Mouse (Mus musculus): ENCODE data around the gene Pcdh15.
A peak's percentile ranks its signal among the peaks of the same experiment; 100 is the strongest.

Pcdh15 gene

GRCm38 (mm10) chr10:74123421-74123820 lies 1024.3 kb downstream of the Pcdh15 start:
- Histone ChIP-seq H3K36me3 (ENCODE audit: insufficient read depth, low read length) (no peaks in the 10 kb centered on the region), H3K27me3 (ENCODE audit: insufficient read depth, low read length) (no peaks in the 10 kb centered on the region), H3K4me3 (replicated peaks; ENCODE audit: low read length) (no peak overlapping the region), H3K4me1 (replicated peaks; ENCODE audit: low read depth, low read length) (no peaks in the 10 kb centered on the region), H3K9me3 (ENCODE audit: low read length) (peaks cover 20% of the 10 kb centered on the region)
- TF ChIP-seq CTCF (conservative IDR thresholded peaks at IDR 0.05; ENCODE audit: low read length) (no peak), NANOG (IDR thresholded peaks at IDR 0.05; ENCODE audit: borderline replicate concordance, low read length) (no peak)

GRCm38 (mm10) chr10:74129192-74129591 lies 1030.0 kb downstream of the Pcdh15 start:
- Histone ChIP-seq H3K36me3 (ENCODE audit: insufficient read depth, low read length) (no peaks in the 10 kb centered on the region), H3K4me1 (replicated peaks; ENCODE audit: low read depth, low read length) (no peaks in the 10 kb centered on the region), H3K9me3 (ENCODE audit: low read length) (no peaks in the 10 kb centered on the region), H3K4me3 (replicated peaks; ENCODE audit: low read length) (no peak overlapping the region), H3K27me3 (ENCODE audit: insufficient read depth, low read length) (no peaks in the 10 kb centered on the region)
- TF ChIP-seq CTCF (conservative IDR thresholded peaks at IDR 0.05; ENCODE audit: low read length) (no peak), NANOG (IDR thresholded peaks at IDR 0.05; ENCODE audit: borderline replicate concordance, low read length) (no peak)

- no peaks in the 10 kb centered on the region for H3K4me1 ChIP-seq (replicated peaks; ENCODE audit: low read depth, low read length)
- no peak overlapping the region for H3K4me3 ChIP-seq (replicated peaks; ENCODE audit: low read length)
- no peaks in the 10 kb centered on the region for H3K9me3 ChIP-seq (ENCODE audit: low read length)
- TF ChIP-seq CTCF (conservative IDR thresholded peaks at IDR 0.05; ENCODE audit: low read length) (no peak), POU5F1 (IDR thresholded peaks at IDR 0.05; ENCODE audit: borderline replicate concordance, low read length) (no peak), NANOG (IDR thresholded peaks at IDR 0.05; ENCODE audit: borderline replicate concordance, low read length) (no peak)
- H3K36me3 ChIP-seq (ENCODE audit: insufficient read depth, low read length), result no peaks in the 10 kb centered on the region
- no peaks in the 10 kb centered on the region for H3K27me3 ChIP-seq (ENCODE audit: insufficient read depth, low read length)
Measured at GRCm38 (mm10) chr10:74129665-74130064, 1030.5 kb downstream of the Pcdh15 start.

- Histone ChIP-seq H3K36me3 (ENCODE audit: insufficient read depth, low read length) (no peaks in the 10 kb centered on the region), H3K4me3 (replicated peaks; ENCODE audit: low read length) (no peak overlapping the region), H3K4me1 (replicated peaks; ENCODE audit: low read depth, low read length) (no peaks in the 10 kb centered on the region), H3K9me3 (ENCODE audit: low read length) (no peaks in the 10 kb centered on the region), H3K27me3 (ENCODE audit: insufficient read depth, low read length) (no peaks in the 10 kb centered on the region)
- TF ChIP-seq NANOG (IDR thresholded peaks at IDR 0.05; ENCODE audit: borderline replicate concordance, low read length) (no peak), POU5F1 (IDR thresholded peaks at IDR 0.05; ENCODE audit: borderline replicate concordance, low read length) (no peak), CTCF (conservative IDR thresholded peaks at IDR 0.05; ENCODE audit: low read length) (no peak)
Measured at GRCm38 (mm10) chr10:74130805-74131204, 1031.7 kb downstream of the Pcdh15 start.

- no peak overlapping the region for H3K4me3 ChIP-seq (replicated peaks; ENCODE audit: low read length)
- no peaks in the 10 kb centered on the region for H3K9me3 ChIP-seq (ENCODE audit: low read length)
- H3K4me1 ChIP-seq (replicated peaks; ENCODE audit: low read depth, low read length), result no peaks in the 10 kb centered on the region
- no peaks in the 10 kb centered on the region for H3K36me3 ChIP-seq (ENCODE audit: insufficient read depth, low read length)
- H3K27me3 ChIP-seq (ENCODE audit: insufficient read depth, low read length), result no peaks in the 10 kb centered on the region
- TF ChIP-seq CTCF (conservative IDR thresholded peaks at IDR 0.05; ENCODE audit: low read length) (no peak), NANOG (IDR thresholded peaks at IDR 0.05; ENCODE audit: borderline replicate concordance, low read length) (no peak), POU5F1 (IDR thresholded peaks at IDR 0.05; ENCODE audit: borderline replicate concordance, low read length) (no peak)
Measured at GRCm38 (mm10) chr10:74147966-74148365, 1048.8 kb downstream of the Pcdh15 start.

GRCm38 (mm10) chr10:74181921-74182320 lies 1082.8 kb downstream of the Pcdh15 start:
- Histone ChIP-seq H3K9me3 (ENCODE audit: low read length) (no peaks in the 10 kb centered on the region), H3K4me3 (replicated peaks; ENCODE audit: low read length) (no peak overlapping the region), H3K4me1 (replicated peaks; ENCODE audit: low read depth, low read length) (no peaks in the 10 kb centered on the region), H3K36me3 (ENCODE audit: insufficient read depth, low read length) (no peaks in the 10 kb centered on the region), H3K27me3 (ENCODE audit: insufficient read depth, low read length) (no peaks in the 10 kb centered on the region)
- TF ChIP-seq NANOG (IDR thresholded peaks at IDR 0.05; ENCODE audit: borderline replicate concordance, low read length) (no peak), CTCF (conservative IDR thresholded peaks at IDR 0.05; ENCODE audit: low read length) (no peak), POU5F1 (IDR thresholded peaks at IDR 0.05; ENCODE audit: borderline replicate concordance, low read length) (no peak)

- Histone ChIP-seq H3K27me3 (ENCODE audit: insufficient read depth, low read length) (no peaks in the 10 kb centered on the region), H3K4me3 (replicated peaks; ENCODE audit: low read length) (no peak overlapping the region), H3K4me1 (replicated peaks; ENCODE audit: low read depth, low read length) (no peaks in the 10 kb centered on the region), H3K9me3 (ENCODE audit: low read length) (no peaks in the 10 kb centered on the region), H3K36me3 (ENCODE audit: insufficient read depth, low read length) (no peaks in the 10 kb centered on the region)
- peak; percentile 47 for TF ChIP-seq CTCF (conservative IDR thresholded peaks at IDR 0.05; ENCODE audit: low read length)
- TF ChIP-seq NANOG (IDR thresholded peaks at IDR 0.05; ENCODE audit: borderline replicate concordance, low read length), result no peak
Measured at GRCm38 (mm10) chr10:74203650-74204049, 1104.5 kb downstream of the Pcdh15 start.

GRCm38 (mm10) chr10:74217268-74217667 lies 1118.1 kb downstream of the Pcdh15 start:
- Histone ChIP-seq H3K27me3 (ENCODE audit: insufficient read depth, low read length) (no peaks in the 10 kb centered on the region), H3K4me1 (replicated peaks; ENCODE audit: low read depth, low read length) (no peaks in the 10 kb centered on the region), H3K9me3 (ENCODE audit: low read length) (no peaks in the 10 kb centered on the region), H3K4me3 (replicated peaks; ENCODE audit: low read length) (no peak overlapping the region), H3K36me3 (ENCODE audit: insufficient read depth, low read length) (no peaks in the 10 kb centered on the region)
- 0 out of 2 replicates have a peak, but pooled peaks have one; percentile 9 for TF ChIP-seq CTCF (conservative IDR thresholded peaks at IDR 0.05; ENCODE audit: low read length)
- no peak for TF ChIP-seq NANOG (IDR thresholded peaks at IDR 0.05; ENCODE audit: borderline replicate concordance, low read length)

DNA sequence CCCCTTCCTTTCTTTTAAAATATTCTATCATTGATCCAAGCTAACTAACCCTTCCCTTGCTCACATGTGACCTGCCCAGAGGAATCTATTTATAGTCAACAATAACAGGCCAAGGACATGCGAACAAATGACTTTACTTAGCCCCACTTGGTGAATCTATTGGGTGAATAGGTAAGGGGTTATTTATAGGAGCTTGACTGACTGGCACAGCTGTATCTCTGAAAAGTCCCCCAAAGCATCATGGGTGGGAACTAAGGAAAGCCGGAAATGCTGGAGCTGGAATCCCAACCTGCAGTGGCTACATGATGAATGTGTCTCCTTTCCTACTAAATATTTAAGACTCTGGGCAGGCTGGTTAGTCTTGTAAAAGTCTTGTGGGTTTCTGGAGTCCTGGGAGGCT lies 1121.3 kb downstream of the Pcdh15 start:
- Histone ChIP-seq H3K9me3 (ENCODE audit: low read length) (no peaks in the 10 kb centered on the region), H3K4me3 (replicated peaks; ENCODE audit: low read length) (no peak overlapping the region), H3K27me3 (ENCODE audit: insufficient read depth, low read length) (no peaks in the 10 kb centered on the region), H3K36me3 (ENCODE audit: insufficient read depth, low read length) (no peaks in the 10 kb centered on the region), H3K4me1 (replicated peaks; ENCODE audit: low read depth, low read length) (no peaks in the 10 kb centered on the region)
- TF ChIP-seq POU5F1 (IDR thresholded peaks at IDR 0.05; ENCODE audit: borderline replicate concordance, low read length) (no peak), NANOG (IDR thresholded peaks at IDR 0.05; ENCODE audit: borderline replicate concordance, low read length) (no peak), CTCF (conservative IDR thresholded peaks at IDR 0.05; ENCODE audit: low read length) (no peak)
